Mouse (Mus musculus) forebrain, embryonic 13.5 days (tissue): ENCODE data around the gene Pla2g12b. TPM values are rescaled to one million over a fixed set of nuclear protein-coding genes. Genes with fewer than 3 reads are reported as not detected.

Source experiments
- ATAC-seq: fragments of 200-750 bp; cut with Nextera tagmentation; 2 replicates; pipeline ENCODE4 v1.8.0; 2017
- H3K27ac ChIP-seq: fragments of 300-500 bp; sonication (generic); 2 replicates; pipeline ENCODE4 v1.5.1; 2015; ENCODE audit warnings: inconsistent platforms, mild to moderate bottlenecking, moderate library complexity
- H3K27me3 ChIP-seq: fragments of 300-500 bp; sonication (generic); 2 replicates; pipeline ENCODE4 v1.6.1; 2015; ENCODE audit warnings: mild to moderate bottlenecking, inconsistent platforms
- H3K36me3 ChIP-seq: fragments of 300-500 bp; sonication (generic); 2 replicates; pipeline ENCODE4 v1.6.1; 2015; ENCODE audit warnings: mild to moderate bottlenecking, inconsistent platforms; ENCODE audit not compliant: poor library complexity, severe bottlenecking
- H3K4me1 ChIP-seq: fragments of 300-500 bp; sonication (generic); 2 replicates; pipeline ENCODE4 v1.6.1; 2015; ENCODE audit warnings: inconsistent platforms
- H3K4me2 ChIP-seq: fragments of 300-500 bp; sonication (generic); 2 replicates; pipeline ENCODE4 v1.6.1; 2015; ENCODE audit warnings: inconsistent platforms, mild to moderate bottlenecking, moderate library complexity
- H3K4me3 ChIP-seq: fragments of 300-500 bp; sonication (generic); 2 replicates; pipeline ENCODE4 v1.5.1; 2015; ENCODE audit warnings: mild to moderate bottlenecking, inconsistent platforms
- H3K9ac ChIP-seq: fragments of 300-500 bp; sonication (generic); 2 replicates; pipeline ENCODE4 v1.6.1; 2015; ENCODE audit warnings: mild to moderate bottlenecking, inconsistent platforms
- H3K9me3 ChIP-seq: fragments of 300-500 bp; sonication (generic); replicated peaks from 2 replicates; pipeline ENCODE4 v1.6.1; 2016; ENCODE audit warnings: inconsistent platforms
- WGBS: fragments of 180-500 bp; shearing (Covaris S2); methylation state at CpG from one replicate; pipeline ENCODE4 v1.1.7; 2015; 5-methylcytosine and 5-hydroxymethylcytosine counted together
- polyA plus RNA-seq: library from polyadenylated mRNA; unstranded; fragments of >200 nt; fragmentation: Nextera tagmentation; extraction: Ambion mirVana; gene quantifications from 2 replicates; pipeline ENCODE4 v1.2.1, GENCODE M21; 2015

The Pla2g12b gene
- polyA plus RNA-seq, 1 experiment from 2014 or later, result not detected

DNA sequence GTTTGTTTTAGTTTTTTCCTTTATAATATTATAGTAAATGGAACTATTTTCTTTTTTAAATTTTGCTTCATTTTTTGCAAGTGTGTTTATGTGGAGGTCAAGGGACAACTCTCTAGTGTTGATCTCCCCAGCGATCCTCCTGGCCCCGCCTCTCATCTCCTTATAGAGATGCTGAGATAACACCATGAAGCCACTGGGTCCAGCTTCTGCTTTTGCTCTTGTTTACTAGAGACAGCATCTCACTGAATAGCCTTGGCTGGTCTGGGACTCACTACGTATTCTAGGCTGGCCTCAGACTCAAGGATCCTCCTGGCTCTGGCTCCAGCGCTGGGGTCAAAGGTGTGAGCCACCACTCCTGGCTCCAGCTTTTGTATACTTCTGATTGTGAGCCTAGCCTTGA is 16.1 kb downstream of the Pla2g12b start:
- H3K9ac ChIP-seq, result no peak overlapping the region
- H3K4me3 ChIP-seq, result no peak overlapping the region
- no peak overlapping the region for H3K4me2 ChIP-seq
- 88% methylated on average over 4 of the region's 4 CpGs for WGBS
- no peaks in the 10 kb centered on the region for H3K4me1 ChIP-seq
- no peaks in the 10 kb centered on the region for H3K9me3 ChIP-seq
- no peak overlapping the region for H3K27ac ChIP-seq
- H3K27me3 ChIP-seq, result no peaks in the 10 kb centered on the region
- no peaks in the 10 kb centered on the region for H3K36me3 ChIP-seq
- no peak for ATAC-seq

- Histone ChIP-seq H3K9ac (no peak overlapping the region), H3K36me3 (no peaks in the 10 kb centered on the region), H3K27ac (no peak overlapping the region), H3K4me3 (no peak overlapping the region), H3K4me2 (no peak overlapping the region), H3K4me1 (no peaks in the 10 kb centered on the region), H3K9me3 (no peaks in the 10 kb centered on the region), H3K27me3 (no peaks in the 10 kb centered on the region)
- 83% methylated on average over 3 of the region's 3 CpGs for WGBS
- no peak for ATAC-seq
Measured at GRCm38 (mm10) chr10:59424453-59424852, 21.0 kb downstream of the Pla2g12b start.

DNA sequence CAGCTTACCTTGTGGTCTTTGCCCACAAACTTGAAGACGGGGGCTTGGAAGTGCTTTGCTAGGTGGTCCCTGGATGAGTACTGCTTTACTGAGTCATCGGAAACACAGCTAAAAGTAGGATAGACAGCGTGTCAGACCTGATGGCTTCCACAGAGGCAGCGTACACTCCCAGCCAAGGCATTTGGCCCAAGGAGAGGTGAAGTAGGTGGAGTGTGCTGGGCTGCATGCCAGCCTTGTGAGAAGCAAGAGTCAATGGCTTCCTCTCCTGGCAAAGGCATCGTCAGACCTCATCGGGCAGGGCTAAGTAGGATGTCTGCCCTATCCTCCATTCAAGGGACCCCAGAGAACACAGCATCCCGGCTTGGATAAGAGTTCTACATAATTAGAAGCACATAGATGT is 21.9 kb downstream of the Pla2g12b start:
- ATAC-seq, result no peak
- no peaks in the 10 kb centered on the region for H3K27me3 ChIP-seq
- 86% methylated on average over 7 of the region's 7 CpGs for WGBS
- no peak overlapping the region for H3K4me3 ChIP-seq
- no peak overlapping the region for H3K9ac ChIP-seq
- H3K27ac ChIP-seq, result no peak overlapping the region
- H3K4me1 ChIP-seq, result no peaks in the 10 kb centered on the region
- no peak overlapping the region for H3K4me2 ChIP-seq
- H3K9me3 ChIP-seq, result no peaks in the 10 kb centered on the region
- no peaks in the 10 kb centered on the region for H3K36me3 ChIP-seq

- no peaks in the 10 kb centered on the region for H3K36me3 ChIP-seq
- no peaks in the 10 kb centered on the region for H3K9me3 ChIP-seq
- H3K4me2 ChIP-seq, result no peak overlapping the region
- H3K4me3 ChIP-seq, result no peak overlapping the region
- H3K9ac ChIP-seq, result no peak overlapping the region
- H3K27ac ChIP-seq, result no peak overlapping the region
- no peaks in the 10 kb centered on the region for H3K4me1 ChIP-seq
- no peak for ATAC-seq
- 85% methylated on average over 4 of the region's 4 CpGs for WGBS
- no peaks in the 10 kb centered on the region for H3K27me3 ChIP-seq
Measured at GRCm38 (mm10) chr10:59426371-59426770, 22.9 kb downstream of the Pla2g12b start.

DNA sequence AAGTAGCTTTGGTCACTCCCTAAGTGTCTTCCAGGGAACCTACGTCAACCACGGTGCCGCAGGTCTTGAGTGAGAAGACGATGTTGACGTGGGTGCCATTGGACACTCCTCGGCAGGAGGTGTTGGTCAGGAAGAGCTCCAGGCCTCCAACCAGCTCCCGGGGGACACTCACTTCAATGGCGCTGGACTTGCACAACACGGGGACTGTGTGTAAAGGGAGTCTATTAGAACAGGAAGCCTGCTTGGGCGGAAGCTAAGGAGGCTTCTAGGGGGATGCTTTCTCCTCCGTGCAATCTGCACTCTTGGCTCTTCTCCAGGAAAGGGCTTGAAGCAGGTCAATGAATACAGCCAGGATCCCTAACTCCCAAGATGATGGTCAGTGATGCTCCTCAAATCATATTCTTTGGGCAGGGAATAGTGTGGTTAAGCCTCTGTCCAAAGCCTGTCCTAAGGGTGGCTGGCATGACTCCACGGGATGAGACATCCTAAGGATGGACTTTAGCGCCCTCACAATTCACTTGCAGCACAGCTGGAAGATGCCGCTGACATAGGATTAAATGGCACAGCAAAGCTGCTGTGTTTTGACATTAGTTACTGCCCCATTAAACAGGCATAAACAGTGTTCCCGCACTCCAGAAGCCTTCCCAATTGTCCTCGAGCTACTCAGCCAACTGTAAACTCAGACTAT is 26.1 kb downstream of the Pla2g12b start:
- 81% methylated on average over 16 of the region's 16 CpGs for WGBS

GRCm38 (mm10) chr10:59430701-59431218 is 27.3 kb downstream of the Pla2g12b start:
- Histone ChIP-seq H3K9me3 (no peaks in the 10 kb centered on the region), H3K27me3 (no peaks in the 10 kb centered on the region), H3K27ac (no peak overlapping the region), H3K4me1 (no peaks in the 10 kb centered on the region), H3K36me3 (no peaks in the 10 kb centered on the region), H3K9ac (no peak overlapping the region), H3K4me2 (no peak overlapping the region), H3K4me3 (no peak overlapping the region)
- no peak for ATAC-seq
- WGBS, result 86% methylated on average over 6 of the region's 6 CpGs

More for the DNA sequence above, 26.1 kb downstream of the Pla2g12b start:
- no peaks in the 10 kb centered on the region for H3K4me1 ChIP-seq
- ATAC-seq, result no peak
- no peaks in the 10 kb centered on the region for H3K9me3 ChIP-seq
- H3K27ac ChIP-seq, result no peak overlapping the region
- H3K4me3 ChIP-seq, result no peak overlapping the region
- H3K36me3 ChIP-seq, result no peaks in the 10 kb centered on the region
- H3K9ac ChIP-seq, result no peak overlapping the region
- no peaks in the 10 kb centered on the region for H3K27me3 ChIP-seq
- H3K4me2 ChIP-seq, result no peak overlapping the region

- no peak for ATAC-seq
- H3K27me3 ChIP-seq, result no peaks in the 10 kb centered on the region
- H3K27ac ChIP-seq, result no peak overlapping the region
- no peaks in the 10 kb centered on the region for H3K9me3 ChIP-seq
- no peaks in the 10 kb centered on the region for H3K4me1 ChIP-seq
- 96% methylated on average over 18 of the region's 18 CpGs for WGBS
- no peak overlapping the region for H3K4me2 ChIP-seq
- no peaks in the 10 kb centered on the region for H3K36me3 ChIP-seq
- H3K4me3 ChIP-seq, result no peak overlapping the region
- H3K9ac ChIP-seq, result no peak overlapping the region
Measured at GRCm38 (mm10) chr10:59435746-59436145, 32.3 kb downstream of the Pla2g12b start.

DNA sequence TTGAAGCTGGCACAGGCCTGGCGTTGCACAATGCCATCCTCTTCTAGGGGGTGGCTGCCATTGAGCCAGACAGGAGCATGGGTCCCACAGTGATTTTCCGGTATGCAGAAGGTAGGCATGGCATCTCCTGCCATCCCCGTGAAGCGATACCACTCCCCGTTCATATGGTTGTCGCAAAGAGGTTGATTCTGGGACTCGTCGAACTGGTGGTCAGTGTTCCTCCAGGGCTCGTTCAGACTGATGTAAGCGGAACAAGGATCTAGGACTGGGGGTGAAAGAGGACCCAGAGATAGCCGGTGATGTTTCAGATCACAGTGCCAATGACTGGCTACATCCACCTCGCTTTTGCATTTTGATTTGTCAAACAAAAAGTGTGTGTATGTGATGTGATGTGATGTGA is 35.2 kb downstream of the Pla2g12b start:
- no peak overlapping the region for H3K4me3 ChIP-seq
- WGBS, result 95% methylated on average over 12 of the region's 12 CpGs
- H3K27ac ChIP-seq, result no peak overlapping the region
- H3K27me3 ChIP-seq, result no peaks in the 10 kb centered on the region
- H3K4me2 ChIP-seq, result no peak overlapping the region
- no peaks in the 10 kb centered on the region for H3K36me3 ChIP-seq
- H3K9me3 ChIP-seq, result no peaks in the 10 kb centered on the region
- H3K9ac ChIP-seq, result no peak overlapping the region
- no peaks in the 10 kb centered on the region for H3K4me1 ChIP-seq
- ATAC-seq, result no peak

- no peaks in the 10 kb centered on the region for H3K9me3 ChIP-seq
- no peaks in the 10 kb centered on the region for H3K27me3 ChIP-seq
- WGBS, result 75% methylated on average over 5 of the region's 5 CpGs
- H3K27ac ChIP-seq, result no peak overlapping the region
- no peak overlapping the region for H3K4me2 ChIP-seq
- ATAC-seq, result no peak
- H3K4me1 ChIP-seq, result no peaks in the 10 kb centered on the region
- H3K4me3 ChIP-seq, result no peak overlapping the region
- no peaks in the 10 kb centered on the region for H3K36me3 ChIP-seq
- H3K9ac ChIP-seq, result no peak overlapping the region
Measured at GRCm38 (mm10) chr10:59439508-59439931, 36.1 kb downstream of the Pla2g12b start.

DNA sequence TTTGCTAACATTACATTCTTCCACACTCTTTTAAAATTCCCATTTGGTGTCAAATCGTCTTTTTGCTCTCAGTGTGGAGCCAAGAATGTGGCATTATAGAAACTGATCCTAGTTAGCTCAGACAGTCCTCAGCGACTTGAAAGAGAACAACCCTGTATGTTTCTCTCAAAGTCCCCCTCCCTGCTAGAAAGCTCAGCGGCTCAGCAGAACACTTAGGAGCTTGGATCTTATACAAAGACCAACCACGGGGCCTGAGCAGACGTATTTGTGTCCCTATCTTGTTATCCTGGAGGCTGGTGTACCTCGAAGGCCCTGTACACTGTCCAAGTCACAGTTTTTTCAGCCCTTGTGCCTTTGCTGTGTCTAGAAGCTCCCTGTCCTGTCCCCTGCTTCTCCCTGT is 36.7 kb downstream of the Pla2g12b start:
- ATAC-seq, result no peak
- no peaks in the 10 kb centered on the region for H3K27me3 ChIP-seq
- WGBS, result 40% methylated on average over 6 of the region's 6 CpGs
- H3K36me3 ChIP-seq, result no peaks in the 10 kb centered on the region
- H3K4me2 ChIP-seq, result no peak overlapping the region
- no peaks in the 10 kb centered on the region for H3K4me1 ChIP-seq
- H3K27ac ChIP-seq, result no peak overlapping the region
- no peak overlapping the region for H3K9ac ChIP-seq
- H3K4me3 ChIP-seq, result no peak overlapping the region
- H3K9me3 ChIP-seq, result no peaks in the 10 kb centered on the region

- H3K27ac ChIP-seq, result no peak within 1 kb of the TSS
- no peak within 1 kb of the TSS for H3K9ac ChIP-seq
- H3K27me3 ChIP-seq, result no peaks in the 10 kb centered on the region
- no peak within 1 kb of the TSS for H3K4me2 ChIP-seq
- no peak for ATAC-seq
- WGBS, result 85% methylated on average over 11 of the region's 11 CpGs
- H3K9me3 ChIP-seq, result no peaks in the 10 kb centered on the region
- H3K4me1 ChIP-seq, result no peaks in the 10 kb centered on the region
- no peaks in the 10 kb centered on the region for H3K36me3 ChIP-seq
- H3K4me3 ChIP-seq, result no peak within 1 kb of the TSS
Measured at GRCm38 (mm10) chr10:59441735-59442134, 38.3 kb downstream of the Pla2g12b start, which contains the start of gene Oit3. TSS of gene Oit3 (minus strand) at chr10:59441778.

DNA sequence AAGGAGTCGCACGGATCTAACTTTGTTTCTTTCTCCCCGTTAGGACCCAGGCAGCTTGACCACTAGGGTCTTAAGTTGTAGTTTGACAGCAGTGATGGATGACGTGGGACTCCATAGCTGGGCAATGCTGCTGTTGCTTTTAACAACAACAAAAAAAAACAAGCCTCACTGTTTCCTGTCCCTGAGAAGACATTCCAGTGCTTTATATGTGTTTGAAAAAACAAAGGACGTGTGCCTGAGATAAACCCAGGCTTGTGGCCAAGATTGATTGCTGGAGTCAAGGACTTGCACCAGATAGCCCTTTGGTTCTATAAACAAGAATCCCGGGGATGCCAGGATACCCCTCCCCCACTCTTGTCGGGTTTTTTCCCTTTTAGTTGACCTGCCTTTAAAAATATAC is 39.8 kb downstream of the Pla2g12b start:
- Histone ChIP-seq H3K36me3 (no peaks in the 10 kb centered on the region), H3K27ac (no peak overlapping the region), H3K4me2 (no peak overlapping the region), H3K9ac (no peak overlapping the region), H3K4me1 (no peaks in the 10 kb centered on the region), H3K4me3 (no peak overlapping the region), H3K27me3 (no peaks in the 10 kb centered on the region), H3K9me3 (no peaks in the 10 kb centered on the region)
- WGBS, result 70% methylated on average over 7 of the region's 7 CpGs
- no peak for ATAC-seq

DNA sequence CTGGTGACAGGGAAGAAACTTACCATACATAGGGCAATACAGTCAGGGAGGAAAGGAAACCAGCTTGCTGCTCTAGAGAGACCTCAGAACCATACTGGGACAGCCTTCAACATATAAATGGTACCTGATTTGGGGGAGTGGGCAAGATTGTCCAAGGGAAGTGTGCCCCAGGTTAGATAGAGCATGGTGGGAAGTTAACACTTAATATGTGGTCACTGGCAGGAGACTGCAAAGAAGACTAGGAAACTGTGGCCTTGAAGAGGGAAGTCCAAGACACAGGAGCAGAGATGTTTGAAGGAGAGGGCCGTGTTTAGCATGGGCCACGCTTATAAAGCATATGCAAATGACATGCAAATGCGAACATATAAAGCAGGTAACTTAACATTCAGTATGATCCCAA is 40.6 kb downstream of the Pla2g12b start:
- Histone ChIP-seq H3K27ac (no peak overlapping the region), H3K9me3 (no peaks in the 10 kb centered on the region), H3K4me2 (no peak overlapping the region), H3K36me3 (no peaks in the 10 kb centered on the region), H3K27me3 (no peaks in the 10 kb centered on the region), H3K4me3 (no peak overlapping the region), H3K9ac (no peak overlapping the region), H3K4me1 (no peaks in the 10 kb centered on the region)
- whole genome bisulfite sequencing, result 84% methylated on average over 3 of the region's 3 CpGs
- no peak for ATAC-seq
